Mouse (Mus musculus) brain, embryonic 14.5 days (tissue): Measurements from ENCODE around the gene Magi2.

Experiments used
- CTCF ChIP-seq: fragments of 200-500 bp; IDR thresholded peaks from 2 replicates; pipeline ENCODE4 v1.5.1; 2012; ENCODE audit warnings: inconsistent platforms, mild to moderate bottlenecking, moderate library complexity, borderline replicate concordance; ENCODE audit not compliant: insufficient read depth, insufficient read length; ENCODE audit errors: extremely low read depth
- POLR2A ChIP-seq: fragments of 200-500 bp; IDR thresholded peaks from 2 replicates; pipeline ENCODE4 v1.6.1; 2012; ENCODE audit warnings: mild to moderate bottlenecking, inconsistent platforms, borderline replicate concordance; ENCODE audit not compliant: poor library complexity, insufficient read depth, insufficient read length, severe bottlenecking; ENCODE audit errors: extremely low read depth

DNA sequence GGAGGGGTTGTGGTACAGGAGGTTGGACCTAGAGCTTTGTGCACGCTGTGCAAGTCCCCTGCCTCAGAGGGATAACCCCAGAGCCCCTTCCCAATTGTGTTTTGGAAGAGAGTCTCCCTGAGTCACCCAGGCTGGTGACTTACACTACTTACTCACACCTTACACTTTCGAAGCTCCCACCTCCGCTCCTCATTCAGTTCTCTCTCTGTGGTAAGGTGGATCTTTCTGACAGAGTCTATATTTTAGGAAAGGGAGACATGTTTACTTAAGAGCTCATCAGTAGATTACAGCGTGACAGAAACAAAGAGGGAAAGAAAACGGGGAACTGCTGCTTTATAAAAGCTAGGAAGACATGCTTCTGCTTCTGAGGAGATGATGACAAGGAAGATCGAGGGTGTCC, 1457.3 kb downstream of the Magi2 start:
- TF ChIP-seq CTCF (no peak), POLR2A (no peak)
